ENCODE assay signal across 8 mouse cellular contexts in the genomic region with DNA sequence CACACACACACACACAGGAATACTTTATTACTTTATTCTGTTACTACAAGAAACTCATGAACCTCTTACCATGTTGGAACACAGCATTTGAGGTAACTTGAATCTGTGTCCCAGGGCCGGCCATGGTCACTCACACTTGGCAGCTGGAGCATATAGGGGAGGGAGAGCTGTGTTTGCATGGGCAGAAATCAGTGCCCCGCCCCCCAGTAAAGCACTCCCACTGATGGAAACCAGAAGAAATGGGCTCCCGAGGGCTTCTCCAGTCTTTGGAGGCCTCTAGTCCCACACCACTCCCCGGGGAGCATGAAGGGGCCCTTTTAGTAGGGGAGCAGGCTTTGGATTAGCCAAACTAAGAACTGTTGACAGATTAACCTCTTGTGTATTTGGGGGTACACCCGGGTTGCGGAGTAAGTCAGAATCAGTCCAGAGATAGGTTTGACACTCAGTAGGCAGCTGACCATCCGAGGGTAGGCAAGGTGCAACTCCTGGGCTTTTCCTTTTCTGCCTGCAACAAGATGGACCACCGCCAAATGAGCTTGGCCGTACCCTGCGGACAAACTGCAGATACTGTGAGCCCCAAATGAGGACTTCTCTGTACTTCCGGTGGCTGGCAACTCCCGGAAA.
DNase-seq lines count a peak whose midpoint lies in the region; ATAC-seq and TF ChIP-seq lines count a peak whose summit lies in the region.

No protein-coding gene starts in this region.

- peak overlapping the region; percentile 54 for H3K4me2 ChIP-seq in kidney, embryonic 14.5 days (replicated peaks; ENCODE audit: low read depth, low read length)
- H3K4me2 ChIP-seq in heart, embryonic 15.5 days = peak overlapping the region; percentile 90
- peak overlapping the region; percentile 53 for H3K4me2 ChIP-seq in liver, postnatal 0 days (ENCODE audit: low read depth, low read length)

- TF ChIP-seq POLR2A in kidney, adult 2 months (IDR thresholded peaks at IDR 0.05; ENCODE audit: low read depth, low read length) = no peak

- TF ChIP-seq CTCF in kidney, adult 2 months (conservative IDR thresholded peaks at IDR 0.05; ENCODE audit: insufficient read depth, insufficient read length, low read depth, low read length) = no peak
- no peak for TF ChIP-seq CTCF in liver, postnatal 0 days (IDR thresholded peaks at IDR 0.05; ENCODE audit: low read depth)

- WGBS in kidney, embryonic 14.5 days = 23% methylated on average over 12 of the region's 12 CpGs
- WGBS in kidney, adult 2 months = 55% methylated on average over 12 of the region's 12 CpGs
- WGBS in heart, embryonic 15.5 days = 14% methylated on average over 12 of the region's 12 CpGs
- WGBS in liver, postnatal 0 days (ENCODE audit: insufficient replicate concordance) = 43% methylated on average over 12 of the region's 12 CpGs

- peak overlapping the region; percentile 24; the same call in 1 of the 2 replicates for H3K4me3 ChIP-seq in kidney, embryonic 14.5 days (ENCODE audit: low read length)
- no peak overlapping the region for H3K4me3 ChIP-seq in kidney, adult 2 months (ENCODE audit: insufficient read depth, low read depth, low read length)
- H3K4me3 ChIP-seq in brown adipose tissue, adult 24 weeks (ENCODE audit: insufficient read depth, low read depth, low read length) = peak overlapping the region; percentile 42
- peak overlapping the region; percentile 47 for H3K4me3 ChIP-seq in heart, embryonic 15.5 days
- no peak overlapping the region for H3K4me3 ChIP-seq in liver, postnatal 0 days (ENCODE audit: low read depth, low read length)

- ATAC-seq in kidney, embryonic 14.5 days (ENCODE audit: low FRiP score, low TSS enrichment) = peak; percentile 34
- ATAC-seq in heart, embryonic 15.5 days (replicated peaks; ENCODE audit: insufficient number of reproducible peaks, insufficient read depth, low FRiP score, low read depth) = 0 out of 2 replicates have a peak, but pooled peaks have one; percentile 57
- no peak for ATAC-seq in liver, postnatal 0 days
- ATAC-seq in granulocyte monocyte progenitor cell, adult 5-6 weeks (replicated peaks; ENCODE audit: poor library complexity, severe bottlenecking) = no peak; the same call in 1 of the 2 replicates

- no peak overlapping the region for H3K27ac ChIP-seq in kidney, embryonic 14.5 days (ENCODE audit: low read depth, low read length)
- H3K27ac ChIP-seq in kidney, adult 2 months (ENCODE audit: insufficient read depth, low read depth, low read length) = no peak overlapping the region
- H3K27ac ChIP-seq in brown adipose tissue, adult 24 weeks (replicated peaks; ENCODE audit: low read depth, low read length) = 0 out of 2 replicates have a peak overlapping the region, but pooled peaks have one; percentile 9
- H3K27ac ChIP-seq in heart, embryonic 15.5 days = peak overlapping the region; percentile 54
- no peak overlapping the region for H3K27ac ChIP-seq in liver, postnatal 0 days (ENCODE audit: low read depth)

- H3K36me3 ChIP-seq in kidney, embryonic 14.5 days (ENCODE audit: control insufficient read depth, insufficient read depth, low read length) = peaks cover 5% of the 10 kb centered on the region; the same call in 1 of the 2 replicates
- H3K36me3 ChIP-seq in kidney, adult 2 months (ENCODE audit: control insufficient read depth, insufficient read depth, low read length) = peaks cover 2% of the 10 kb centered on the region; the same call in 1 of the 2 replicates
- H3K36me3 ChIP-seq in heart, embryonic 15.5 days = no peaks in the 10 kb centered on the region; the same call in 1 of the 2 replicates
- no peaks in the 10 kb centered on the region for H3K36me3 ChIP-seq in liver, postnatal 0 days (replicated peaks; ENCODE audit: insufficient read depth, low read length)

- peaks cover 15% of the 10 kb centered on the region for H3K4me1 ChIP-seq in kidney, embryonic 14.5 days (ENCODE audit: control insufficient read depth, insufficient read depth, low read length)
- H3K4me1 ChIP-seq in kidney, adult 2 months (ENCODE audit: control insufficient read depth, insufficient read depth, low read length) = no peaks in the 10 kb centered on the region
- peaks cover 5% of the 10 kb centered on the region; the same call in 1 of the 2 replicates for H3K4me1 ChIP-seq in brown adipose tissue, adult 24 weeks (ENCODE audit: control insufficient read depth, insufficient read depth, insufficient read length, low read length)
- peaks cover 19% of the 10 kb centered on the region for H3K4me1 ChIP-seq in heart, embryonic 15.5 days (replicated peaks)
- 0 out of 2 replicates have a peak, but pooled peaks cover 4% of the 10 kb centered on the region for H3K4me1 ChIP-seq in liver, postnatal 0 days (ENCODE audit: insufficient read depth)

- no peaks in the 10 kb centered on the region for H3K27me3 ChIP-seq in kidney, embryonic 14.5 days (ENCODE audit: control insufficient read depth, insufficient read depth, low read length)
- no peaks in the 10 kb centered on the region for H3K27me3 ChIP-seq in kidney, adult 2 months (replicated peaks; ENCODE audit: control insufficient read depth, insufficient read depth, low read length)
- no peaks in the 10 kb centered on the region for H3K27me3 ChIP-seq in heart, embryonic 15.5 days
- H3K27me3 ChIP-seq in liver, postnatal 0 days (ENCODE audit: insufficient read depth, low read length) = no peaks in the 10 kb centered on the region

- H3K9me3 ChIP-seq in kidney, embryonic 14.5 days (ENCODE audit: control insufficient read depth, low read length) = no peaks in the 10 kb centered on the region
- H3K9me3 ChIP-seq in heart, embryonic 15.5 days (replicated peaks) = no peaks in the 10 kb centered on the region
- no peaks in the 10 kb centered on the region for H3K9me3 ChIP-seq in liver, postnatal 0 days (ENCODE audit: low read length)

- TF ChIP-seq EP300 in liver, postnatal 0 days (IDR thresholded peaks at IDR 0.05; ENCODE audit: low read depth) = no peak

- H3K9ac ChIP-seq in kidney, embryonic 14.5 days (ENCODE audit: low read depth, low read length) = no peak overlapping the region
- peak overlapping the region; percentile 46; the same call in 1 of the 2 replicates for H3K9ac ChIP-seq in heart, embryonic 15.5 days
- no peak overlapping the region for H3K9ac ChIP-seq in liver, postnatal 0 days (replicated peaks)

- DNase-seq in kidney, adult 2 months = no peak
- DNase-seq in liver, postnatal 0 days = no peak
- no peak for DNase-seq in layer of hippocampus, postnatal 36 days
- no peak for DNase-seq in urinary bladder, postnatal 25 days (ENCODE audit: low spot score)

Comparison
In these comparisons a context has a peak if more than half of its experiments do, and no peak if none do; other contexts are left out.
1. H3K4me3 ChIP-seq: peak in kidney, embryonic 14.5 days (single experiment), brown adipose tissue, adult 24 weeks (single experiment) and heart, embryonic 15.5 days (single experiment); none in kidney, adult 2 months (single experiment) and liver, postnatal 0 days (single experiment).
2. ATAC-seq: peak in kidney, embryonic 14.5 days (single experiment) and heart, embryonic 15.5 days (single experiment); none in liver, postnatal 0 days (single experiment) and granulocyte monocyte progenitor cell, adult 5-6 weeks (single experiment).
3. H3K27ac ChIP-seq: peak in brown adipose tissue, adult 24 weeks (single experiment) and heart, embryonic 15.5 days (single experiment); none in kidney, embryonic 14.5 days (single experiment), kidney, adult 2 months (single experiment) and liver, postnatal 0 days (single experiment).
4. Peak in every context shown above with its lines, with median percentiles within 50 percentile points of each other: H3K4me2 ChIP-seq.